Mouse (Mus musculus) heart, embryonic 15.5 days (tissue): ENCODE results near the gene Elfn2. TPM values are rescaled to one million over a fixed set of nuclear protein-coding genes. Genes with fewer than 3 reads are reported as not detected.

ENCODE experiments used
- ATAC-seq: fragments of 200-750 bp; cut with Nextera tagmentation; replicated peaks from 2 replicates; pipeline ENCODE4 v1.8.0; 2017; ENCODE audit warnings: low read depth, moderate TSS enrichment; ENCODE audit not compliant: insufficient number of reproducible peaks, insufficient read depth, low FRiP score
- H3K27ac ChIP-seq: fragments of 300-500 bp; sonication (generic); 2 replicates; pipeline ENCODE4 v1.5.1; 2015; ENCODE audit warnings: mild to moderate bottlenecking, inconsistent platforms
- H3K27me3 ChIP-seq: fragments of 300-500 bp; sonication (generic); 2 replicates; pipeline ENCODE4 v1.6.1; 2015; ENCODE audit warnings: inconsistent platforms
- H3K36me3 ChIP-seq: fragments of 300-500 bp; sonication (generic); 2 replicates; pipeline ENCODE4 v1.6.1; 2015; ENCODE audit warnings: mild to moderate bottlenecking, inconsistent platforms
- H3K4me1 ChIP-seq: fragments of 300-500 bp; sonication (generic); replicated peaks from 2 replicates; pipeline ENCODE4 v1.6.1; 2015; ENCODE audit warnings: inconsistent platforms
- H3K4me2 ChIP-seq: fragments of 300-500 bp; sonication (generic); 2 replicates; pipeline ENCODE4 v1.6.1; 2015; ENCODE audit warnings: inconsistent platforms, mild to moderate bottlenecking, moderate library complexity
- H3K4me3 ChIP-seq: fragments of 300-500 bp; sonication (generic); 2 replicates; pipeline ENCODE4 v1.5.1; 2015; ENCODE audit warnings: mild to moderate bottlenecking, inconsistent platforms
- H3K9ac ChIP-seq: fragments of 300-500 bp; sonication (generic); 2 replicates; pipeline ENCODE4 v1.6.1; 2015; ENCODE audit warnings: mild to moderate bottlenecking, inconsistent platforms
- H3K9me3 ChIP-seq: fragments of 300-500 bp; sonication (generic); replicated peaks from 2 replicates; pipeline ENCODE4 v1.6.1; 2016; ENCODE audit warnings: inconsistent platforms
- WGBS: fragments of 180-500 bp; shearing (Covaris S2); methylation state at CpG from one replicate; pipeline ENCODE4 v1.1.7; 2015; ENCODE audit warnings: mixed read lengths; 5-methylcytosine and 5-hydroxymethylcytosine counted together
- polyA plus RNA-seq: library from polyadenylated mRNA; unstranded; fragments of >200 nt; fragmentation: Nextera tagmentation; extraction: Ambion mirVana; gene quantifications from 2 replicates; pipeline ENCODE4 v1.2.1, GENCODE M21; 2015

Elfn2 gene
- polyA plus RNA-seq, 1 experiment from 2014 or later: 0.10 TPM

- no peak for ATAC-seq
These were observed 25.6 kb upstream of the Elfn2 start for GRCm38 (mm10) chr15:78744206-78744605.

GRCm38 (mm10) chr15:78742831-78743230 is 24.3 kb upstream of the Elfn2 start:
- 79% methylated on average over 10 of the region's 10 CpGs for WGBS
- Histone ChIP-seq H3K36me3 (no peaks in the 10 kb centered on the region), H3K4me3 (no peak overlapping the region), H3K9me3 (no peaks in the 10 kb centered on the region), H3K27me3 (peaks cover 11% of the 10 kb centered on the region), H3K27ac (no peak overlapping the region), H3K9ac (no peak overlapping the region), H3K4me1 (no peaks in the 10 kb centered on the region; the same call in 1 of the 2 replicates), H3K4me2 (no peak overlapping the region)
- ATAC-seq: no peak

More at GRCm38 (mm10) chr15:78744206-78744605, 25.6 kb upstream of the Elfn2 start:
- H3K27me3 ChIP-seq: peaks cover 9% of the 10 kb centered on the region
- H3K27ac ChIP-seq: no peak overlapping the region
- H3K4me3 ChIP-seq: no peak overlapping the region
- no peaks in the 10 kb centered on the region; the same call in 1 of the 2 replicates for H3K4me1 ChIP-seq
- WGBS: 7% methylated on average over 5 of the region's 5 CpGs
- H3K4me2 ChIP-seq: no peak overlapping the region
- no peaks in the 10 kb centered on the region for H3K9me3 ChIP-seq
- no peaks in the 10 kb centered on the region for H3K36me3 ChIP-seq
- no peak overlapping the region for H3K9ac ChIP-seq

GRCm38 (mm10) chr15:78740662-78741061 is 22.1 kb upstream of the Elfn2 start:
- Histone ChIP-seq H3K4me2 (no peak overlapping the region), H3K9me3 (no peaks in the 10 kb centered on the region), H3K27me3 (peaks cover 30% of the 10 kb centered on the region), H3K27ac (no peak overlapping the region), H3K9ac (no peak overlapping the region), H3K4me1 (no peaks in the 10 kb centered on the region; the same call in 1 of the 2 replicates), H3K4me3 (no peak overlapping the region), H3K36me3 (no peaks in the 10 kb centered on the region)
- no peak for ATAC-seq
- WGBS: 45% methylated on average over 12 of the region's 12 CpGs

- no peaks in the 10 kb centered on the region for H3K36me3 ChIP-seq
- ATAC-seq: no peak
- H3K27ac ChIP-seq: no peak overlapping the region
- no peaks in the 10 kb centered on the region for H3K4me1 ChIP-seq
- no peak overlapping the region for H3K4me3 ChIP-seq
- WGBS: 39% methylated on average over 6 of the region's 6 CpGs
- no peaks in the 10 kb centered on the region for H3K9me3 ChIP-seq
- no peak overlapping the region for H3K9ac ChIP-seq
- no peak overlapping the region for H3K4me2 ChIP-seq
- peaks cover 37% of the 10 kb centered on the region for H3K27me3 ChIP-seq
These were observed 18.6 kb upstream of the Elfn2 start for GRCm38 (mm10) chr15:78737146-78737545.

GRCm38 (mm10) chr15:78736681-78737100 is 18.1 kb upstream of the Elfn2 start:
- no peak overlapping the region for H3K27ac ChIP-seq
- WGBS: 34% methylated on average over 7 of the region's 7 CpGs
- no peaks in the 10 kb centered on the region for H3K9me3 ChIP-seq
- H3K9ac ChIP-seq: no peak overlapping the region
- H3K4me2 ChIP-seq: no peak overlapping the region
- H3K4me3 ChIP-seq: no peak overlapping the region
- H3K4me1 ChIP-seq: no peaks in the 10 kb centered on the region
- no peaks in the 10 kb centered on the region for H3K36me3 ChIP-seq
- no peak for ATAC-seq
- peaks cover 35% of the 10 kb centered on the region for H3K27me3 ChIP-seq

- 45% methylated on average over 3 of the region's 3 CpGs for WGBS
- ATAC-seq: no peak
- Histone ChIP-seq H3K27ac (no peak overlapping the region), H3K4me3 (no peak overlapping the region), H3K9me3 (no peaks in the 10 kb centered on the region), H3K27me3 (peaks cover 35% of the 10 kb centered on the region), H3K4me1 (no peaks in the 10 kb centered on the region), H3K9ac (no peak overlapping the region), H3K36me3 (no peaks in the 10 kb centered on the region), H3K4me2 (no peak overlapping the region)
These were observed 17.6 kb upstream of the Elfn2 start for GRCm38 (mm10) chr15:78736181-78736579.

- no peak overlapping the region for H3K27ac ChIP-seq
These were observed 17.0 kb upstream of the Elfn2 start for GRCm38 (mm10) chr15:78735431-78736180.

GRCm38 (mm10) chr15:78731830-78732229 is 13.3 kb upstream of the Elfn2 start:
- Histone ChIP-seq H3K4me3 (no peak overlapping the region), H3K27ac (no peak overlapping the region), H3K9ac (no peak overlapping the region), H3K4me2 (no peak overlapping the region), H3K27me3 (peaks cover 29% of the 10 kb centered on the region), H3K36me3 (no peaks in the 10 kb centered on the region), H3K4me1 (no peaks in the 10 kb centered on the region), H3K9me3 (no peaks in the 10 kb centered on the region)
- 43% methylated on average over 4 of the region's 4 CpGs for WGBS
- no peak for ATAC-seq

More at GRCm38 (mm10) chr15:78735431-78736180, 17.0 kb upstream of the Elfn2 start:
- Histone ChIP-seq H3K9ac (no peak overlapping the region), H3K9me3 (no peaks in the 10 kb centered on the region), H3K4me3 (no peak overlapping the region), H3K4me1 (no peaks in the 10 kb centered on the region), H3K27me3 (peaks cover 30% of the 10 kb centered on the region), H3K4me2 (no peak overlapping the region), H3K36me3 (no peaks in the 10 kb centered on the region)
- 38% methylated on average over 17 of the region's 17 CpGs for WGBS
- no peak for ATAC-seq

GRCm38 (mm10) chr15:78730315-78731049 is 11.9 kb upstream of the Elfn2 start:
- no peak for ATAC-seq
- Histone ChIP-seq H3K4me1 (no peaks in the 10 kb centered on the region), H3K27me3 (peaks cover 16% of the 10 kb centered on the region), H3K27ac (no peak overlapping the region), H3K36me3 (no peaks in the 10 kb centered on the region), H3K9ac (no peak overlapping the region), H3K4me3 (no peak overlapping the region), H3K9me3 (no peaks in the 10 kb centered on the region), H3K4me2 (no peak overlapping the region)
- WGBS: 69% methylated on average over 12 of the region's 12 CpGs

GRCm38 (mm10) chr15:78726697-78727096 is 8.1 kb upstream of the Elfn2 start:
- Histone ChIP-seq H3K4me3 (no peak overlapping the region), H3K27ac (no peak overlapping the region), H3K9me3 (no peaks in the 10 kb centered on the region), H3K9ac (no peak overlapping the region), H3K27me3 (peaks cover 35% of the 10 kb centered on the region), H3K4me1 (no peaks in the 10 kb centered on the region), H3K4me2 (no peak overlapping the region), H3K36me3 (no peaks in the 10 kb centered on the region)
- no peak for ATAC-seq
- WGBS: 67% methylated on average over 7 of the region's 7 CpGs

GRCm38 (mm10) chr15:78720532-78720931 is 2.0 kb upstream of the Elfn2 start:
- peaks cover 31% of the 10 kb centered on the region for H3K4me1 ChIP-seq
- H3K9me3 ChIP-seq: no peaks in the 10 kb centered on the region
- H3K4me2 ChIP-seq: no peak overlapping the region
- no peak overlapping the region for H3K9ac ChIP-seq
- H3K27me3 ChIP-seq: peaks cover 76% of the 10 kb centered on the region
- no peak overlapping the region for H3K4me3 ChIP-seq
- H3K27ac ChIP-seq: no peak overlapping the region
- WGBS: 29% methylated on average over 7 of the region's 7 CpGs
- H3K36me3 ChIP-seq: no peaks in the 10 kb centered on the region
- peak; percentile 42; the same call in 1 of the 2 replicates for ATAC-seq
